Mouse (Mus musculus): ENCODE data around the gene Elk3. TPM values are rescaled to one million over a fixed set of nuclear protein-coding genes. Genes with fewer than 3 reads are reported as not detected.

Elk3 gene
- polyA plus RNA-seq, 1 experiment from 2014 or later: 17.6 TPM

DNA sequence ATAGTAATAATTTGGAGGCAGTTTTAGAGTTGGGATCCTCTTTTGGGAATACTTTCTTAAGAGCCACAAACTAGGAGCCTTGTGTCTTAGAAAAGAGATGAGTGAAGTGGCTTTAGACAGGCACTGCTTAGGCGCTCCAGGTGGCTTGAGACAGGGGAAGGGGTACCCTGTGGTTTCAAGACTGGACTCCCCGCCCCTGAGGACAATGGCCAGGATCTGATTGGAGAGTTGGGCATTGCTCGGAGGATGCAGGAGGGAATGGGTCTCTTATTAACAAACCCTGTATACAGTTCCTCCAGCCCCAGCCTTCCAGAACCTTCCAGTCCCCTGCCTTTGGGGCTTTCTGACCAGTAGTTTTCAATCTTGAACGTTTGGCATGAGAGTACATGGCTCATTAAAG, 641 bp upstream of the Elk3 start:
- no peak for ATAC-seq (replicated peaks; ENCODE audit: low FRiP score)
- peak overlapping the region; percentile 89 for H3K4me2 ChIP-seq

DNA sequence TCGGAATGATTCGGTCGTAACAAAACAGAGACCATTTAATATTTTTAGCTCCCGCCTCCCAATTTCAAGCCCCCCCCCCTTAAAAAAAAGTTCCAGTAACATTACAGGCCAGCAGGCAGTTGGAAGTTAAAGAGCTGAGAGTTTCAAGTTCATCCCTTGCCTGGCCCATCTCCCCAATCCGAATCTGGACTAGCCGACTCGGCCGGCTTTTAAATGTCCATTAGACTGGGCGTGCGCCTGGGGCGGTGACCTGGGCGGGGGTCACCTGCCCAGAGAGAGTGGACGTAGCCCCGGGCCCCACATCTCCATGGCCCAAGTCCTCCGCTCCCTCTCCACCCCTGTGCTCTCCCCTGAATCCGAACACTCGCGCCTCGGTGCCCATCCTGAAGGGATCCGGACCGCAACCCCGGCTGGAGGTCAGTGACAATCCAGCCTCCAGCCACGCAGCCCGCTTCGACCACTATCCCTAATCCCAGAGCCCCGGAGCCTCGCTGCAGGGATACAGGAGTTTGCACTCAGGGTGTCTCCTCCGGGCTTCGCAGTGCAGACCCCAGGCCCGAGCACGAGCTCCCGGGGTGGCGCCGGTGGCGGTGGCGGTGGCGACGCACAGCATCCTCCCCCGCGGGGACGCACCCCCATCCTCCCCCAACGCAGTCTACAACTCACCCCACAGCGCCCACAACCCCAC, 857 bp downstream of the Elk3 start:
- Histone ChIP-seq H3K27ac (ENCODE audit: low read depth, low read length) (peak overlapping the region; percentile 86), H3K9ac (ENCODE audit: low read depth, low read length) (peak overlapping the region; percentile 75), H3K4me3 (ENCODE audit: low read depth, low read length) (peak overlapping the region; percentile 69), H3K9me3 (ENCODE audit: control insufficient read depth, low read length) (no peaks in the 10 kb centered on the region), H3K4me1 (replicated peaks; ENCODE audit: control insufficient read depth, insufficient read depth, low read length) (peaks cover 4% of the 10 kb centered on the region; the same call in 1 of the 2 replicates), H3K4me2 (peak overlapping the region; percentile 89), H3K27me3 (replicated peaks; ENCODE audit: control insufficient read depth, insufficient read depth, low read length) (peaks cover 31% of the 10 kb centered on the region), H3K36me3 (ENCODE audit: control insufficient read depth, insufficient read depth, low read length) (no peaks in the 10 kb centered on the region)
- peak; percentile 50 for ATAC-seq (replicated peaks; ENCODE audit: low FRiP score)
- under 1% methylated on average over 43 of the region's 43 CpGs for WGBS
- DNase-seq (ENCODE audit: low spot score): peak; percentile 56

More for the DNA sequence above, 641 bp upstream of the Elk3 start:
- Histone ChIP-seq H3K27ac (ENCODE audit: low read depth, low read length) (0 out of 2 replicates have a peak overlapping the region, but pooled peaks have one; percentile 86), H3K9ac (ENCODE audit: low read depth, low read length) (no peak overlapping the region), H3K4me1 (replicated peaks; ENCODE audit: control insufficient read depth, insufficient read depth, low read length) (peaks cover 4% of the 10 kb centered on the region; the same call in 1 of the 2 replicates), H3K27me3 (replicated peaks; ENCODE audit: control insufficient read depth, insufficient read depth, low read length) (peaks cover 31% of the 10 kb centered on the region), H3K4me3 (ENCODE audit: low read depth, low read length) (peak overlapping the region; percentile 69), H3K36me3 (ENCODE audit: control insufficient read depth, insufficient read depth, low read length) (no peaks in the 10 kb centered on the region), H3K9me3 (ENCODE audit: control insufficient read depth, low read length) (no peaks in the 10 kb centered on the region)
- no peak for DNase-seq (ENCODE audit: low spot score)
- WGBS: 16% methylated on average over 4 of the region's 4 CpGs

DNA sequence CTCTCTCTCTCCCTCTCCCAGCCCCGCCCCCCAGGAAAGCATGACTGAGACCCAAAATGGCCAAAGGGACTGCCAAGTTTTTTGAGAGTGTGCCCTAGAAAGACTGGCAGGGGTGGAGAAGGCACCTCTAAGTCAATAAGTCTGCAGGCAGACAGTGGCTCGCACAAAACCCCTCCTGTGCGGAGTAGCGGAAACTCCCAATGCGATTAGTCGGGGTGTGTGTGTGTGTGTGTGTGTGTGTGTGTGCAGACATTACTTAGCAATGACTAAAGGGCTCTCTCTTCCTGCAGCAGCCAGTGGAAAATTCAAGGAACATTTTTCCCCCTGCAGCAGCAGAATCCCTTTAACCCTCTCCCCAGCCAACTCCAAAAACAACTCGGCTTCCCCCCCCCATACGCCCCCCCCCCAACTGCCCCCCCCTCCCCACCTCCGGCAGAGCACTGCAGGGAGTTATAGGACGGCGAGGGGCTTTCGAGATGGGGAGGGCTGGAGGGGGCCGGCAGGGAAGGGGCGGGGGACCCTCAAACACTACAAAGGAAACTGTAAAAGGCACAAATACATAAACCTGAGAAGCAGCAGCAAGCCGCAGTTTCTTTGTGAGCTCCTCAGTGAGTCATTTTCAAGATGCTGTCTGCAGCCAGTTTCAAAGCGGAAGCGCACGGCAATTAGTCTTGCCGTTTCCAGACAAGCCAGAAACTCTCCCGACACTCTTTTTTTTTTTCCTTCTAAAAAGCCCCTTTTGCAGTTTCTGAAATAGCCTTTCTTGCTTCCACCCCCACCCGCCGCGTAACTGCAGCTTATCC, 1.6 kb downstream of the Elk3 start:
- H3K27me3 ChIP-seq (replicated peaks; ENCODE audit: control insufficient read depth, insufficient read depth, low read length): peaks cover 31% of the 10 kb centered on the region
- peak overlapping the region; percentile 89 for H3K4me2 ChIP-seq
- ATAC-seq (replicated peaks; ENCODE audit: low FRiP score): 0 out of 2 replicates have a peak, but pooled peaks have one; percentile 21
- H3K36me3 ChIP-seq (ENCODE audit: control insufficient read depth, insufficient read depth, low read length): no peaks in the 10 kb centered on the region
- WGBS: 1% methylated on average over 19 of the region's 23 CpGs
- peak overlapping the region; percentile 86 for H3K27ac ChIP-seq (ENCODE audit: low read depth, low read length)
- H3K9ac ChIP-seq (ENCODE audit: low read depth, low read length): peak overlapping the region; percentile 75
- H3K4me1 ChIP-seq (replicated peaks; ENCODE audit: control insufficient read depth, insufficient read depth, low read length): peaks cover 4% of the 10 kb centered on the region; the same call in 1 of the 2 replicates
- peak; percentile 59 for DNase-seq (ENCODE audit: low spot score)
- H3K4me3 ChIP-seq (ENCODE audit: low read depth, low read length): peak overlapping the region; percentile 69
- no peaks in the 10 kb centered on the region for H3K9me3 ChIP-seq (ENCODE audit: control insufficient read depth, low read length)

DNA sequence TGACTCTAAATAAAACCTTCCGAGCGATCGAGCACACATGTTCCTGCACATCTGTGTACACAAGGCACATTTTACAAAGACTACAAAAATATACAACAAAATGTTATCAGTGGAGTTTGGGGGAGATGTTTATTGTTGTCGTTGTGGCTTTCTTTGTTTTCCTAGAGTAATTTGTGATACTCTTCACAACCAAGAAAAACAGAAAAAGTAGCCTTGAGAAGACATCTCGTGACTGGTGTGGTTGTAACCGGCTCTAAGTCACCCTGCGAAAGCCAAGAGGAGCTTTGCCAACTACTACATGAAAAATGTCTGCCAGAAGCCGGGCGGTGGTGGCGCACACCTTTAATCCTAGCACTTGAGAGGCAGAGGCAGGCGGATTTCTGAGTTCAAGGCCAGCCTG, 4.6 kb downstream of the Elk3 start:
- Histone ChIP-seq H3K9me3 (ENCODE audit: control insufficient read depth, low read length) (no peaks in the 10 kb centered on the region), H3K36me3 (ENCODE audit: control insufficient read depth, insufficient read depth, low read length) (no peaks in the 10 kb centered on the region), H3K4me2 (no peak overlapping the region), H3K4me3 (ENCODE audit: low read depth, low read length) (no peak overlapping the region), H3K4me1 (replicated peaks; ENCODE audit: control insufficient read depth, insufficient read depth, low read length) (peaks cover 4% of the 10 kb centered on the region; the same call in 1 of the 2 replicates), H3K27ac (ENCODE audit: low read depth, low read length) (no peak overlapping the region), H3K9ac (ENCODE audit: low read depth, low read length) (no peak overlapping the region), H3K27me3 (replicated peaks; ENCODE audit: control insufficient read depth, insufficient read depth, low read length) (peaks cover 15% of the 10 kb centered on the region)
- ATAC-seq (replicated peaks; ENCODE audit: low FRiP score): no peak
- no peak for DNase-seq (ENCODE audit: low spot score)
- WGBS: 83% methylated on average over 11 of the region's 11 CpGs

DNA sequence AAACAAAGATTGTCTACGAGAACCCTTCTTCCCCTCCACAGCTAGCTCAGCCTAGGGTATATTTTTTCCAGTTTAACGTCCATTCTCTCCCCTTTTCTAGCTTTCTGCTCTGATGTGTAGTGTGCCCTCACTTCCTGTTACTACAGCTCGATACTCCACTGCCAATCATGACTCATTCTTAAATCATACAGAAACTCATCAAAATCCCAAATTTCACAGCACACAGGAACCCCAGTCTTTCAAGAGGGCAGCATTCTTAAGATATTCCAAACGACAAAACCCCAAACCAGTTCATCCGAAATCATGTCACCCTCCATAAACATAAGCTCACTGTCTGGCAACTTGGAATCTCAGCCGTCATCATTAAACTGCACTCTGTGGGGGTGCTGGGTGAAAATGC, 5.0 kb downstream of the Elk3 start:
- Histone ChIP-seq H3K27ac (ENCODE audit: low read depth, low read length) (no peak overlapping the region), H3K4me1 (replicated peaks; ENCODE audit: control insufficient read depth, insufficient read depth, low read length) (peaks cover 4% of the 10 kb centered on the region; the same call in 1 of the 2 replicates), H3K9me3 (ENCODE audit: control insufficient read depth, low read length) (no peaks in the 10 kb centered on the region), H3K36me3 (ENCODE audit: control insufficient read depth, insufficient read depth, low read length) (no peaks in the 10 kb centered on the region), H3K9ac (ENCODE audit: low read depth, low read length) (no peak overlapping the region), H3K27me3 (replicated peaks; ENCODE audit: control insufficient read depth, insufficient read depth, low read length) (peaks cover 11% of the 10 kb centered on the region), H3K4me3 (ENCODE audit: low read depth, low read length) (no peak overlapping the region), H3K4me2 (no peak overlapping the region; the same call in 1 of the 2 replicates)
- 54% methylated on average over 6 of the region's 6 CpGs for WGBS
- ATAC-seq (replicated peaks; ENCODE audit: low FRiP score) (no peak), DNase-seq (ENCODE audit: low spot score) (no peak)

DNA sequence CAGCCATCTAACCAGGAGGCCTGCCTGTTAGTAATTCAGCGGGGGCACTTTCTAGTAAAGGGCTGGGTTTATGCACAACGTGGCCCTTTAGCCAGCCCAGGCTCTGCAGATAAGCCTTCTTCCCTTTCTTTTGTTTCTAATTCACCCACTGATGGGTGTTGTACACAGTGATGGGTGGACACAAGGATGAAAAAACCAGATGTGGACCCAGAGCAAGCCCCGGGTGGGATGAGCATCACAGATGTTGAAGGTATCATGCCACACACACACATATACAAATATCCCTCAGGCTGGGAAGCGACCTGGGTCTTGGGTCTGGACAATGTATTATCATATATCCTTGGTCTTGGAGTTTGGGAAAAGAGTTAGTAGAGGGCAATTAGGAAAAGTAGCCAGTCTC, 7.7 kb downstream of the Elk3 start:
- DNase-seq (ENCODE audit: low spot score) (no peak), ATAC-seq (replicated peaks; ENCODE audit: low FRiP score) (no peak)
- Histone ChIP-seq H3K9ac (ENCODE audit: low read depth, low read length) (no peak overlapping the region), H3K4me1 (replicated peaks; ENCODE audit: control insufficient read depth, insufficient read depth, low read length) (no peaks in the 10 kb centered on the region), H3K4me2 (no peak overlapping the region), H3K27me3 (replicated peaks; ENCODE audit: control insufficient read depth, insufficient read depth, low read length) (no peaks in the 10 kb centered on the region), H3K9me3 (ENCODE audit: control insufficient read depth, low read length) (no peaks in the 10 kb centered on the region), H3K4me3 (ENCODE audit: low read depth, low read length) (no peak overlapping the region), H3K27ac (ENCODE audit: low read depth, low read length) (no peak overlapping the region), H3K36me3 (ENCODE audit: control insufficient read depth, insufficient read depth, low read length) (no peaks in the 10 kb centered on the region)
- 58% methylated on average over 4 of the region's 4 CpGs for WGBS

DNA sequence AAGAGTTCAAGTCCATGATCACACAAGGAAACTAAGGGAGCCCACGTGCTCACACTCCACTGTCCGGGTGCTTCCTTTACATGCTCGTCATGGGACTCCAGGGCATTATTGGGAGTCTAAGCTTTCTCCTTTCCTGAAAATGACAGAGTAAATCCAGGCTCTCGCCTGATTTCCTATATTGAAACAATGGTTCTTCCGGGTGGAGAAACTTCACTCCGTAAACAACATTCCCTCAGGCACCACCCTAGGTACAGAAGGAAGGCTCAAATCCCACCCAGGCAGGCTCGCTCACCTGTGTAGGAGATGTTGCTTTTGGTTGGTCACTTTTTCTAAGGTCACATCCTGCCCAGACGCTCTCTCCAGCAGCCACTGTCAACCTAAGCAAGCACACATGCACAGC, 9.1 kb downstream of the Elk3 start:
- H3K4me3 ChIP-seq (ENCODE audit: low read depth, low read length): no peak overlapping the region
- no peaks in the 10 kb centered on the region for H3K27me3 ChIP-seq (replicated peaks; ENCODE audit: control insufficient read depth, insufficient read depth, low read length)
- no peak overlapping the region for H3K4me2 ChIP-seq
- H3K36me3 ChIP-seq (ENCODE audit: control insufficient read depth, insufficient read depth, low read length): no peaks in the 10 kb centered on the region
- no peak for ATAC-seq (replicated peaks; ENCODE audit: low FRiP score)
- no peaks in the 10 kb centered on the region for H3K4me1 ChIP-seq (replicated peaks; ENCODE audit: control insufficient read depth, insufficient read depth, low read length)
- H3K27ac ChIP-seq (ENCODE audit: low read depth, low read length): no peak overlapping the region
- no peaks in the 10 kb centered on the region for H3K9me3 ChIP-seq (ENCODE audit: control insufficient read depth, low read length)
- WGBS: 73% methylated on average over 8 of the region's 8 CpGs
- no peak overlapping the region for H3K9ac ChIP-seq (ENCODE audit: low read depth, low read length)
- no peak for DNase-seq (ENCODE audit: low spot score)

DNA sequence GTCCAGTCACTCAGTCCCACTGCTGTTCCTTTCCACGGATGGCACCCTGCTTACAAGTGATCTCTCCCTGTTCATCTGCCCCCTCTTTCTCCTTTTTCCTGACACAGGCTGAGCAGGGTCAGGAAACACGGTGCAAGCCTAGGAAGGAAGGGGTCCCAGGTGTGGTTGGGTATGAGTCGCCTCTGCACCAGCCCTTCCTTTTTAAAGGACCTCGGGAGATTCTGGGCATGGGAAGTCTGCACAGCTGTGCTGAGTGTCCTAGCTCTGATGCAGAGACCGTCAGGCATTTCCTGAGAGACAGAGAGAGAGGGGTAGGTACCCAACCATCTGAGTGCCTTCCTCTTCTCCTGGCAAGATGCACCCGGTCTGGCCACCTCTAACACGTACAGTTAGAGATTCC, 12.7 kb downstream of the Elk3 start:
- Histone ChIP-seq H3K4me2 (no peak overlapping the region), H3K27ac (ENCODE audit: low read depth, low read length) (no peak overlapping the region), H3K27me3 (replicated peaks; ENCODE audit: control insufficient read depth, insufficient read depth, low read length) (no peaks in the 10 kb centered on the region), H3K4me3 (ENCODE audit: low read depth, low read length) (no peak overlapping the region), H3K9me3 (ENCODE audit: control insufficient read depth, low read length) (no peaks in the 10 kb centered on the region), H3K36me3 (ENCODE audit: control insufficient read depth, insufficient read depth, low read length) (no peaks in the 10 kb centered on the region), H3K4me1 (replicated peaks; ENCODE audit: control insufficient read depth, insufficient read depth, low read length) (peaks cover 6% of the 10 kb centered on the region), H3K9ac (ENCODE audit: low read depth, low read length) (no peak overlapping the region)
- DNase-seq (ENCODE audit: low spot score) (no peak), ATAC-seq (replicated peaks; ENCODE audit: low FRiP score) (no peak)
- WGBS: 33% methylated on average over 7 of the region's 7 CpGs

Data from liver, embryonic 11.5 days (tissue).